Mouse (Mus musculus) left cerebral cortex, postnatal 36 days (tissue): ENCODE measurements around the gene Rab6b. TPM values are rescaled to one million over a fixed set of nuclear protein-coding genes. Genes with fewer than 3 reads are reported as not detected.
A peak's percentile ranks its signal among the peaks of the same experiment; 100 is the strongest.
"Not testable (repeated sequence)": the region's sequence is repeated elsewhere in the genome, so short reads cannot be mapped to it uniquely, and the experiment has no call there.

Experiments
- DNase-seq, 2 experiments: peaks; one replicate each; pipeline ENCODE4 v3.0.0; 2021 to 2022; ENCODE audit warnings: low spot score in 2 of 2, mixed read lengths in 1 of 2
- intact Hi-C: fragments of 180-260 bp; cut with DNase I; formaldehyde crosslinking; loops from one replicate; pipeline ENCODE4 v1.15.1; 2025
- total RNA-seq, 2 experiments: library from RNA; stranded (reverse); gene quantifications; 2 replicates each; pipeline ENCODE4 v1.2.3; 2021

The Rab6b gene
- total RNA-seq, 2 experiments from 2014 or later = 607 to 644 TPM

DNA sequence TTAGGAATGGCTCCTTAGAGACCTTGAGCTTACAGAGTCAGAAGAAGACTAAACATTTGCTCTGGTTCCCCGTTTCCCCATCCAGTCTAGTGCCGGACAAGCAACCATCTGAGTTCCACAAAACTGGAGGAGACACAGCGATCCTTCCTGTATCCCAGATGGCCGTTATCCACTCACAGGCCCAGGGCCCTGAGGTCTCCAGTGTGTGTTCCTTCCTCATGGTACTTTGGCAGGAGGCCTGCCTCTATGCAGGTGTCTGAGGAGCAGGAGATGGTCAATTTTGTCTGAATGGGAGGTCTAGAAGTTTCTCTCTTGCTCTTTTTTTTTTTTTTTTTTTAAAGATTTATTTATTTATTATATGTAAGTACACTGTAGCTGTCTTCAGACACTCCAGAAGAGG lies 13.2 kb downstream of the Rab6b start:
- intact Hi-C loops = no loop called here
- no peak for DNase-seq

DNA sequence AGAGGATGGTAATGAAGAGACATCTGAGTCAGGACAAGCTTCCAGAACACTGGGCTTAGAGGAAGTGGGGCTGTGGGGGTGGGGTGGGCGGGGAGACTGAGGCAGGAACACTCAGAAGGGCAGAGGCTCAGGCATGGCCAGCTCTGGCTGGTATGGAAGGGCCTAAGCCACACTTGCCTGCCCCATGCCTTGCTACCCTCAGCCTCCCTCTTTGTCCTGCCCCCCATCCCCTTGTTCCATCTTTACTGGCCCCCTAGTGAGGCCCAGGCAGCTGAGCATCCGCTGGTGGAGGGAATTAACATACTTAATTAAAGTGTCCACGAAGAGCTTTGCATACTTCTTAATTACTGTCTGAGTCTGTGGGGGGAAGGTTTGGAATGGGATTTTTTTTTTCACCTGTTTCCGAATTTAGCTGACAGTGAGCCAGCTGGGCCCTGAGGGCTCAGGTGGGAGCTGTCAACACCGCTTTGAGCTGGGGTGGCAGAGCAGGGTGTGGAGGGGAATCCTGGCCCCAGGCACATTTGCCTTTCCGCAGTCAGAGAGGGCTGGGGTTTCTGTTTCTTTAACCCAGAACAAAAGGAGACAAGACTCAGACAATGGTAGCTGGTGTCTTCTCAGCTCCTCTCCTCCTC lies 22.0 kb downstream of the Rab6b start:
- intact Hi-C loops = loop anchor here (2.0 kb wide), 1 partner anchor 21 kb away; no protein-coding TSS in a partner anchor
- DNase-seq = no peak

DNA sequence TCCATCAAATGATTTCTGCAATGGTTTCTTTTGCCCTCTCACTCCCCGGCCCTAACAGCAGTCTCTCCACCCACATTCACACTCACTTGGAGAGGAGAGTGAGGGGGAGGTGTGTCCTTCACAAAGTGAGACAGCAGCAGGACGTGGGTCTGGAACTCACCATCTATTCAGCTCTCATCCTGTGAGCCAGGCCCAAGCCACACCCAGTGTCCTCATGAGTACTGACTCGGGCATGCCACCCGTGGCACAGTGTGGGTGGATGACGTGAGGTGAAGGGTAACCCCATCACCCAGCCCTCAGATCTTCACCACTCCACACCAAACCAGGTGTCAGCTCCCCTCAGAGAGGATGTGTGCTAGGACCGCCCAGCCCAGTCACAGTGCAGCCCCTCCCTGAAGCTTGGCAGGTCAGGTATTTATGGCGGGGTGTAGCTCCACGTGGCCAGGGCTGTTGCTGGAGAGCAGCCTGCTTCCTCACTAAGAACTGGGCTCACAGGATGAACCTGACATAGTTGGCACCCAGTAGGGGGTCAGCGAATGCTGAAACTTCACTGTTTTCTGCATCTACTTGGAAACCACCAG lies 23.0 kb downstream of the Rab6b start:
- intact Hi-C loops = loop anchor here (2.0 kb wide), 1 partner anchor 22 kb away; no protein-coding TSS in a partner anchor

DNA sequence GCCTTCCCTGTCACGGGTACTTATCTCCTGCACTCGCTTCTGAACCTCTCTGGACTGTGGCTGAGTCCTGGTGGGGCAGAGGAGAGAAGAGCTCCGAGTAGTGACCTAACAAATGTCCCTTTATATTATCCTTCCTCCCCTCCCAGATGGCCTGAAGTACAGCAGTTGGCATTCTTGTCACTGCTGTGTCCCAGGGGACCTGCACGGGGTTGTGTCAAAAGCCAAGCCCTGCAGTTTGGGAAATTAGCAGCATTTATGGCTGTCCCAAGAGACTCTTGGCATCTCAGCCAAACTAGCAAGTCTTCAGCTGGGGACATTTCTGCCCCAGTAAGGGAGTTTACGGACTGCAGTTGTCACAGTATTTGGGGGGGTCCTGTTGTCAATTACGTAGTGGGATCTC lies 27.9 kb downstream of the Rab6b start:
- intact Hi-C loops = no loop called here

More for the DNA sequence above, 23.0 kb downstream of the Rab6b start:
- DNase-seq = peak; percentile 61 to 75

DNA sequence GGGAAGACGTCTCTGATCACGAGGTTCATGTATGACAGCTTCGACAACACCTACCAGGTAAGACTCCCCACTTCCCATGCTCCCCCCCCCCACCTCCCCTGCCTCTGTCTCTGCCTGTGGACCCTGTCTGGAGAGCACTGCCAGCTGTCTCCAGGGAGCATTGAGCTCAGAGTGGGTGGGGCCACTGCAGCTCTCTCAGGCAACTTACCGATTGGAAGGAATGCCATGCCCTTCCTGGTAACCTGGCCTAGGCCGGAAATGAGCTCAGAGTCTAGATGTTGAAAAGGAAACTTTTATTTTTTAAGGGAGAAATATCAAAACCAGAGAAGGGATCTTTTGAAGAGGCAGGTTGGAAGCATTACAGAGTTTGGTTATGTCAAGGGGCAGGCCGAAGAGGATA lies 28.8 kb downstream of the Rab6b start:
- intact Hi-C loops = no loop called here

More for the DNA sequence above, 27.9 kb downstream of the Rab6b start:
- DNase-seq = no peak

DNA sequence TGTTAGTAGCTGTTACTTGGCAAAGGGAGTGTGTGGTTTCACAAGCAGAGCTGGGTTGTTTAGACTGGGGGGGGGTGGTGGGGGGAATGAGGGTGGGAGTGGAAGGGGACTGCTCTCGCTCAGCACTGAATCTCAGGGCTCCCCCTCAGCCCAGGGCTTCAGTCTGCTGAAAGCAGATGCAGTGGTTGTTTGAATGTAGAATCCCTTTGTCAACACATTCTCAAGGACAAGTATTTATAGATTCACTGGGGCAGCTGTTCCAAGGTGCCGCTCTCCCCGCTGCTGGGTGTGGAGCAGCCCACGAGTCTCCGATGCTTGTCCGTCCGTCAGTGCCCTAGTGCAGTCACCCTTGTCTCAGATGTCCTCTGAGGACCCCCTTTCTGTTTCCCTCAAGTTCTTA lies 29.7 kb downstream of the Rab6b start:
- no peak for DNase-seq
- intact Hi-C loops = no loop called here

More for the DNA sequence above, 28.8 kb downstream of the Rab6b start:
- no peak for DNase-seq

DNA sequence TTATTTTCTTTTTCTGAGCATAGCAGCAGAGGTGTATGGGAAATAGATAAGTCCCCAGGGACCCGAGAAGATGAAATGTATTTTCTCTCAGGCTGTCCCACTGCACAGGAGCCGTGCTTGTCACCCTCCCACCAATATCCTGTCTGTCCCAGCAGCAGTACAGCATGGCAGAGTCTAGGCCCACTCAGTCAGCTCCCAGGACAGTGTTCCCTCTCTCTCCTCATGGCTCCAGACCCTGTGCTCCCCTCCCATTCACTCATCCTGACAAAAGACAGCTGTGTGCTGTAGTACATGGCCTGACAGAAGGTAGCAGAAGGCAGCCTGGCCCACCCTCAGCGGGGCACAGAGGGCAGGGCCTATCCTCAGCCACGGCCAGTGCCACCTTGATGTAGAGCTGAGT lies 32.3 kb downstream of the Rab6b start:
- intact Hi-C loops = no loop called here
- DNase-seq = no peak

DNA sequence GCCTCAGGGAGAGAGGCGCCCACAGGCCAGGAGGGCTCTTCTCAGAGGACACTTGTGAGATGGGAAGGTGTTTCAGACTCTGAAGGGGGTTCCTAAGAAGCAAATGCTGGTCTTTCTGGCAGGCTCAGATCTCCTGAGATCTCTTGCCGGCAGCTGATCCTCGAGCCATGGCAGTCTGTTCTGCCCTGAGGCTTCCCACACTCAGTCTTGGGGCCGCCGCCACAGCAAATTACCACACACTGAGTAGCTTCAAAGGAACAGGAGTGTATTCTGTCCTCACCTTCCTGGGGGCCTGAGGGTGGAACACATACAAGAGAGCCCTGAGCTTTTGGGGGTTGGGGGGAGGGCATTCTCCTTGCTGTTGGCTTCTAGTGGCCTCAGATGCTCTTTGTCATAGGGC lies 33.8 kb downstream of the Rab6b start:
- intact Hi-C loops = no loop called here
- no peak for DNase-seq

DNA sequence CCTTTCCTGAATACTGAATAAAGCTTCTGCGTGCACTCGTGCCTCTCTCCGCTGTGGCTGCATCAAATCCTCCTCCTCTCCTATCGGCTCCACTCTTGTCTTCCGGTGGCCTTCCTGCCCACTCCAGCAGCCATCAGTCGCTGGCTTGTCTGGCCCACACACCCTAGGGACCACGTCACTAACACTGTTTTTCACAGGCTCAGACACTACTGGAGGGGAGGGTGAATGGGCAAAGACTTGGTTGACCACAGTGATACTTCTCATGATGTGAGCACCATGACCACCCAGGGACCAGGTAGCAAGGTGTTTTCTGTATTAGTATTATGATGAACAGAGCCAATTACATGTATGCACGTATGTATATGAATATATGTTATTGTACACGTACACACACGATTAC lies 34.7 kb downstream of the Rab6b start:
- intact Hi-C loops = loop anchor here (2.0 kb wide), 1 partner anchor 33 kb away; no protein-coding TSS in a partner anchor
- DNase-seq = no peak

DNA sequence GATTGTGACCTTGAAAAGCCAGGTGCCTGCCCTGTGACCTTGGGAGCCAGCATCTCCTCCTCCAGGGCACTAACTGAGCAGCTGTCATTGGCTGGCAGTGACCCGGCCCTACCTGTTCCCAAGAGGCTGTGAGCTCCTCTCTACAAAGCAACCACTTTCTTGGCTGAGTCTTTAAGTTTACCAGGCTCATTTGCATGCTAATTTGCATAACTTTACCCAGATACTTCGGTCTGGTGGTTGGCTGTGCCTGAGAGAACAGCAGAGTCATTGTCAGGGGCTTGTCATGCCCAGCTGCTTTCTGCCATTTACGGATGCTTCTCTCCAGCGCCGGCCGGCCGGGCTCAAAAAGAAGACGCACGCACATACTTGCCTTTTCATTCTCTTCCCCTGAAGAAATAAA lies 35.1 kb downstream of the Rab6b start:
- DNase-seq = peak in 1 of 2 experiments; percentile 38
- intact Hi-C loops = loop anchor here (2.0 kb wide), 1 partner anchor 34 kb away; no protein-coding TSS in a partner anchor

DNA sequence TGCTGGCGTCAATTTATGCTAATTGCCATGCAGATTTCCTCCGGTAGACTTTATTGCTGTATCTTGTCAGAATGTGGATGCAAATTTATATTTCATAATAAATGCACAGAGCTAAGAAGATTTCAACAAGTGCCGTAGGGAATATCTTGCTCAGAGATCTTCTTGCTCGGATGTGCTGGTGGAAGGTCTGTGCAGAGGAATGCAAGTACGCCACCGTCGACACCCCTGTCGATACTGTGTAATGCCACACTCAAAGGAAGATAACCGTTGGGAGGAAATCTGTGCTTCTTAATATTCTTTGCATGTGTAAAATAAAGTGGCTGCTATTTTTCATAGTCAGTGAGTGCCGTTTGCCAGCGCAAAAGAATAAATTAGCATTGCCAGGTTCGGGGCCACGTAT lies 35.5 kb downstream of the Rab6b start:
- intact Hi-C loops = loop anchor here (2.0 kb wide), 1 partner anchor 34 kb away; no protein-coding TSS in a partner anchor
- DNase-seq = no peak

DNA sequence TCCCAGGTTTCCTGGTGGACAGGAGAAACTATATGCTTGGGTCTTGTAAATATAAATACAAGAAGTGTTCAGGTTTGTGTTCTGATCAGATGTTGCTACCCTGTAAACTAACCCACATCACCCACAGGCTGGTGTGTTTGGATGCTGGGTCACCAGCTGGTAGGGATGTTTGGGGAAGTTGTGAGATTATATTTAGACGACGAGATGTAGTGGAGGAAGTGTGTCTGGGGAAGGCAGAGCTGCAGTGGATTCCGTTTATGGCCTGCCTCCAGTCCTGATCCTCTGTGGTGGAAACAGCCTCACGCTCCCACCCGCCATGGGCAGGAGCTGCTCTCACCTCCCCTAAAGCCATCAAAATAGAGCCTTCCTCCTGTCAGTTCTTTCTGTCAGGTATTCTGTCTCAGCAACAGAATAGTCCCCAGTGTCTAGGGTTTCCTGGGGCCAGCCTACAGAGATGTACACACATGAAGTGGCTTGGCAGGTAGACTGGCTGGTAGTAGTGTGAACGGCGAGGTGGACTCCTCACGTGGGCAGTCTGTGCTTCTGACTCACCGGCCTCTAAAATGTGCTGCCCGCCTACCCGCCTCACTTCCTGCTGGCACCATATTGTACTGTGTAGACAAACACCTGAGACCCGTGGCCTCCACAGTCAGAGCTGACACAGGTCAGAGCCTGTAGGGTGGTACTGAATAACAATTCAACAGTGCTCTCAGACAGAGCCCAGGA lies 37.6 kb downstream of the Rab6b start:
- intact Hi-C loops = no loop called here
- DNase-seq = peak in 1 of 2 experiments; percentile 35

DNA sequence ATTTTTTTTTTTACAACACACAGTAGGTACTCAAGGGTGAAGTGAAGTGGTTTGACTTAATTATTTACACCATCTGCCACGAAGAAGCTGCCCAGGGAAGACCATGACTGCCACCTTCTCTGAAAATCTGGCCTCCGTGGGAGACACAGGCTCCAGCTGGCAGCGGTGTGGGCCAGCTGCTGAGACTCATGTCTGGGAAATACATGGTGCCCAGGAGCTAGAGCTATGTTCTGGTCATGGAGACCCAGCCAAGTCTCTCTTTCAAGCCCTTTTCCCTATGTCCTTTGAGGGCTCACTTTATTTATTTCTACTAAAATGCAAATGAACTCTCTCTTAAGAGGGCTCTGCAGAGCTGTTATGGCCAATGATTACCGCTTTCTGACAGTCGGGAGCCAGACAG lies 41.7 kb downstream of the Rab6b start:
- DNase-seq = no peak
- intact Hi-C loops = no loop called here

DNA sequence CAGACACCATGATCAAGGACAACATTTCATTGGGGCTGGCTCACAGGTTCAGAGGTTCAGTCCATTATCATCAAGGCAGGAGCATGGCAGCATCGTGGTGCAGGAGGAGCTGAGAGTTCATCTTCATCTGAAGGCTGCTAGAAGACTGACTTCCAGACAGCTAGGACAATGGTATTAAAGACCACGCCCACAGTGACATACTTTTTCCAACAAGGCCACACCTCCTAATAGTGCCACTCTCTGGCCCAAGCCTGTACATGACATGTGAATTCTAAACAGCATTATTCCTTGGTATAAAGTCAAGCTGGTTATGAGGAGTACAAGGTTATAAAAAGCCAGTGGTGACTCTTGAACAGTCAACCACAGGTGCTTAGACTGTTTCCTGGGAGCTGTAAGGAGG lies 43.0 kb downstream of the Rab6b start:
- no peak for DNase-seq
- intact Hi-C loops = no loop called here

DNA sequence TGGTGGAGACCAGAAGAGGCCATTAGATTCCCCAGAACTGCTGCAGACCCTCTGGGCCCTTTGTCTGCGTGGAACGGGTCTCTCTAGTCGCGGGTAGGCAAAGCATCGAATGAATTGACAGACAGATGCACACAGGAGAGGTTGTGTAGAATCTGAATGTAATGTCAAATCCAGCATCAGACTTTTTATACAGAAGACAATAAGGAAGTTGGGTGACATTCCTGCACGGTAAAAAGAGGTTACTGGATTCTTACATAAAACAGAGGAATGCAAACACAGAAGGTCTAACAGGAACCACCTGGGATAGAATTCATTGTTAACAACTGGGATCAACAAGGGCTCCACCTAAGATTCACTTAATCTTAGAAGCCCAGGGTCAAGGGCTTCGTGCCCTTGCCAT lies 43.6 kb downstream of the Rab6b start:
- intact Hi-C loops, DNase-seq: not testable (repeated sequence)

DNA sequence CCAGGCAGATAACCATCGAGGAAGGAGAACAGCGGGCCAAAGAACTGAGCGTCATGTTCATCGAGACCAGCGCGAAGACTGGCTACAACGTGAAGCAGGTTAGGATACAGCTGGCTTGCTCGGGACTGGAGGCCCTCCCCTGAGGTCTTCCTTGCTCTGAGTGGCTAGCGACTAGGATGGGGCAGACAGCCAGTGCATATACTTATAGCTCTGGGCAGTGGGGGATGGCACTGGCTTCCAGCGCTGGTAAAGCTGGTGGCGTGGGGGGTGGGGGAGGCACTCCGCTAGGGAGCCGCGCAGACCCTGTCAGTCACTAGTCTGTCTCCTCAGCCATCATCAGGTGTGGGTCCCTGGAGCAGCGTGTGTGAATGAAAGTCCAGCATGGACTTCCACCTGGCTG lies 52.2 kb downstream of the Rab6b start:
- intact Hi-C loops = no loop called here
- no peak for DNase-seq

DNA sequence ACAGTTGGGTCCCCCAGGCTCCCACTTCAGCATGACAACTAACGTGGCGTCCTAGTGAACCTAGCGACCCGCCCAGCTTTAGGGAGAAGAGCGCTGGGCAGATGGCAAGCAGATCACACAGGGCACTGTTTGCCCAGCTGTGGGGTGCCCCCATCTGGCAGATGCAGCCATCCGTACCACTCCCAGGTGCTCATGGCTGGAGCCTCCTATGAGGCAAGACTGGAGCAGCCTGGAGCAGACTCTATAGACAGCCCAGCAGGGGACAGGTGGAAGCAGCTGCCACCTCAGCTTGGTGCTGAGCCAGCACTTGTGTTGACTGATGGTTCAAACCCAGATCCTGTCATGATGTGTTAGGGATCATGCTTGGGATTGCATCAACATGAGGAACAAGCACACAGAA lies 56.5 kb downstream of the Rab6b start:
- no peak for DNase-seq
- intact Hi-C loops = no loop called here

DNA sequence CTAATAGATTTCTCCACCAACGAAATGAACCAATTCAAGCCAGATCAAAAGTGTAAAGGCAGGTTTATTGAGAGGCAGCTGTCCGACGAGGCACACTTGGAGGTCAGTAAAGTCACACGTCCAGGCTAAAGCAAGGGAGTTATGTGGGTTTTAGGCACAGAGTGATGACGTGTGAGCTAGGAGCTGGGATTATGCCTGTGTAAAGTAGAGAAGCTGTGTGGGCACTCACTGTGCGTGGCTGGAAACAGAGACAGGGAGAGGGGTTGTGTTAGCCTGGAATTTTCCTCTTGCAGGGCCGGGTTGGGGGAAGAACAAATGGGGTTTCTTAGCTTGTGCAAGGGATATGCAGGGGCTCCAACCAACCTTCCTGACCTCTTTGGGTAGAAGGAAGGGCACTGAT lies 57.2 kb downstream of the Rab6b start:
- DNase-seq = peak in 1 of 2 experiments; percentile 45
- intact Hi-C loops = no loop called here

DNA sequence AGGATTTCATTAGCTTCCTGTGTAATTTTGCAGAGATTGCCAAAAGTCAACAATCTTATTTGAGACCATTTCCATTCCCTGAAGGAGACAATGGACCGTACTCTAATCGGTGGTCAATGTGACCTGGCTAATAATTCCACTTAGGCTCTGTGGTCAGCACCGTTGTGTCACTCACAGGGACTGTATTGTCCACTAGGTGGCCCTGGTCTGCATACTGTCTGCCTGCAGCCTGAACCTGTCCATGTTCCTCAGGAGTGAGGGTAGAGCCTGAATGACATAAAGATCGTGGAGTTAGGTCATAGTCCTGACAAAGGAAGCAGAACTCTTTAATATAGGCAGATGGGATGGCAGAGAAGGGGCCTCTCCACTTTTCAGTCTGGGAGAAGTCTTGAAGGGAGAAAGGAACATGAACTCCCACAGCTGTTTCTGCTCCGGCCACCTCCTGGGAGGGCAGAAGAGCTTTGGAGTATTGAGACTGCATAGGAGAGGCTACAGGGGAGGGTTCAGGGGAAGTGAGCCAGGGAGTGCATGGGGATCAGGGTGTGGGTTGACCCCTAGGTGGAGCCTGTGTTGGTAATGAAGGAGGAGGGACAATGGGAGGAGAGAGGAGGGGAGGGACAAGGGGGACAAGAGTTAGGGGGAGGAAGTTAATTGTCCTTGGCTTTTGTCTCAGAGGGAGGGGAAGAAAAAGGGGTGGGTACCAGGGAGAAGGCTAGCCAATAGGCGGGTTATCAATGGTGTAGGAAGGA lies 63.4 kb downstream of the Rab6b start:
- no peak for DNase-seq
- intact Hi-C loops = no loop called here

DNA sequence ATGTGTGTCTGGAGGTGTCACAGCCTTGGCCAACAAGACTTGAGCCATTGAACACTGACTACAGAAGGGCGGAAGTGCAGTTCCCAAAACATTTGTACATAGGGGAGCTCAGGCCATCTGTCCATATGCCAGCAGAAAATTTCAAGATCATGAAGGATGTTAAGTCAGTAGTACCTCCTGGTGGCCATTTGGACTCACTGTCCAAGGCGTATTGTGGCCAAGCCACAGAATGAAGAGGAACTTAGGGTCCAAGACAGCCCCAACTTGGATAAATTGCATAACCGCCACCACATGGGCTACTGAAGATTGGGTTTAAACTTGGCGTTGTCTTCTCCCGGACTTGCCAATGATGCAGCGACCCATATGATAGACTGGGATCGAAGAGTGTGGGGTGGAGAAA lies 64.1 kb downstream of the Rab6b start:
- DNase-seq = no peak
- intact Hi-C loops = no loop called here
